Mouse (Mus musculus): ENCODE results near the gene Utp3. TPM values are rescaled to one million over a fixed set of nuclear protein-coding genes. Genes with fewer than 3 reads are reported as not detected.

Gene Utp3
- total RNA-seq, 1 experiment from 2014 or later = 73.0 TPM

DNA sequence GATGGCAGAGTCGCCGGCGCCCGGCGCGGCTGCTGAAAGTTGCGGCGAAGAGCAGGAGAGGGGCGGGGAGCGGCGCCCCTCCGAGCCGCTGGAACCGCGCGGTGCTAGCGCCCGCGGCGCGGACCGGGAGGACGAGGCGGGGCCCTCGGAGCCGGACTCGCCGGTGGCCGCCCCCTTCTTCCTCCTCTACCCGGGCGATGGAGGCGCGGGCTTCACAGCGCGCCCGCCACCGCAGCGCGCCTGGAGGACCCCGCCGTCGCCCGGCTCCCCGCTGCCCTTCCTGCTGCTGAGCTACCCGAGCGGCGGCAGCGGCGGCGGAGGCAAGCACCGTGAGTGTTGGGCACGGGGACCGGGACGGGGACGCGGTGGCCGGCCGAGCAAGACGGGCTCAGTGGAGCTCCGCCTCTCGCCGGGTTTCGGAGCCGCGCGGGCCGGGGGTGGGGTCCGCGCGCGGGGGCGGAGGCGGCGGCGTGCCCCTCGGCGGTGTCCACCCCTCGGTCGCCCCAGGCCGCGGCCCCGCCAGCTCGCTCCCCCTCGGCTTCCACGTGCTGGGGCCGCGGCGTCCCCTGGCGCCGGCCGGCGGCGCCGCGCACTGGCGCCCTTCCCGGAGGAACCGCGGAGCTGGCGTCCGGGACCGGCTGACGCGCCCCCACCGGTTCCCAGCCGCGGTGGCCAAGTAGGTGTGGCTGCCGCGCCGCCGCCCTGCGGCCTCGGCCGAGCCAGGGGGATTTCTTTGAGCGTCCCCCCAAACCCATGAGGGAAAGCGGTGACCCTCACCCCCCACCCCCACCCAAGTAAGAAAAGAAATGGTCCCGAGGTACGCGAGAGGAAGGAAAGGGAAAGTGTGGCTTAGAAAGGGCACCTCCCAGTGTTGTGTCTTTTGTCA, 11.1 kb downstream of the Utp3 start:
- ATAC-seq (replicated peaks; ENCODE audit: insufficient number of reproducible peaks, low FRiP score, low TSS enrichment, poor library complexity, severe bottlenecking) = no peak

DNA sequence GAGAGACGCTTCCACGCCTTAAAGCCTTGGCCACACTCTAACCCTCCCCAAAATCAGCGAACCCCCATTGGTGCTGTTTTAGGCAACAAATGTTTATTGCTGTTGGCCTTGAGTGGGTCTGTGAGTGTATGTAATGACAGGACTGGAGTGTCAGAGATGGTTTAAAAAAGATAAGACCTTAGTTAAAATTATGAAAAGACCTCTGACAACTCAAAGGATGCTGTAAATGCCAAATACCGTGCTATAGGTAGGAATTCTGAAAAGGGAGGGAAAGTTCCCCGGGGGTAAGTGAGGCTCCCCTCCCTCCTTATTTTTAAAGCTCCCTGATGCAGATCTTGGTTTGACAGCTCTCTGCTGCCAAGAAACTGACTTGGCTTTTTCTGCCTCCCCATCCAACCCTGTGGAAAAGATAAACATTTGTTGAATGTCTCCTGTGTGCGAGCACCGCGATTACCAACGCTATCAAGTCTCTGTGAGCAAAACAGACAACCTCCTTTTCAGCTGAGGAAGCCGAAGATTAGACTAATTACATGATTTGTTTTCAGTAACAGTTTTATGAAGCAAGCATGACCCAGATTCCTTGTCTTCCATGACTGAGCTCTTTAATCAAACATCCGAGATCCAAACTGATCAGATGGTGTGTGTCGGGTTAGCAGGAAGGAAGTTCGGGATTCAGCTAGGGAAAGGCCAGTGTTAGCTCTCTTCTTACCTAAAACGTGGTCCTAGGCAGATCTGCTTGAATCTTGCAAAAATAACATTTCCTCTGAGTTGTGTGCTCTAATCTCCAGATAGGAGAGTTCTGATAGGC, 12.0 kb downstream of the Utp3 start:
- peak; percentile 37; the same call in 1 of the 2 replicates for ATAC-seq (replicated peaks; ENCODE audit: insufficient number of reproducible peaks, low FRiP score, low TSS enrichment, poor library complexity, severe bottlenecking)

DNA sequence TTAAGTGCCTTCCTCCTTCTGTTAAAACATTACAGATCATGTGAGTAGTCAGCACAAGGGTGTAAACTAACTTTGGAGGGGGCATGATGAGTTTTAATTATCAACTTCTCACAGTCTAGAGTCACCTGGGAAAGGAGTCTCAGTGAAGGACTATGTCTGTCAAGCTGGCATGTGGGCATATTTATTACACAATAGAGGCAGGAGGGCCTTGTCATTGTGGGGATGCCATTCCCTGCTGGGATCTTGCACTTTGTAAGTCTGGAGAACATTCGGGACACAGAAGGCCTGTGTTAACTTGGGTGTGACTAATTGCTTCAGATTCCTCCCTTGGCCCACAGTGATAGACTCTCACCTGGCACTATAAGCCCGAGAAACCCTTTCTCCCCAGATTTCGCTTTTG, 15.3 kb downstream of the Utp3 start:
- no peak for ATAC-seq (replicated peaks; ENCODE audit: insufficient number of reproducible peaks, low FRiP score, low TSS enrichment, poor library complexity, severe bottlenecking)

- no peak for ATAC-seq (replicated peaks; ENCODE audit: insufficient number of reproducible peaks, low FRiP score, low TSS enrichment, poor library complexity, severe bottlenecking)
These were observed 20.6 kb downstream of the Utp3 start for GRCm38 (mm10) chr5:88574829-88575228.

DNA sequence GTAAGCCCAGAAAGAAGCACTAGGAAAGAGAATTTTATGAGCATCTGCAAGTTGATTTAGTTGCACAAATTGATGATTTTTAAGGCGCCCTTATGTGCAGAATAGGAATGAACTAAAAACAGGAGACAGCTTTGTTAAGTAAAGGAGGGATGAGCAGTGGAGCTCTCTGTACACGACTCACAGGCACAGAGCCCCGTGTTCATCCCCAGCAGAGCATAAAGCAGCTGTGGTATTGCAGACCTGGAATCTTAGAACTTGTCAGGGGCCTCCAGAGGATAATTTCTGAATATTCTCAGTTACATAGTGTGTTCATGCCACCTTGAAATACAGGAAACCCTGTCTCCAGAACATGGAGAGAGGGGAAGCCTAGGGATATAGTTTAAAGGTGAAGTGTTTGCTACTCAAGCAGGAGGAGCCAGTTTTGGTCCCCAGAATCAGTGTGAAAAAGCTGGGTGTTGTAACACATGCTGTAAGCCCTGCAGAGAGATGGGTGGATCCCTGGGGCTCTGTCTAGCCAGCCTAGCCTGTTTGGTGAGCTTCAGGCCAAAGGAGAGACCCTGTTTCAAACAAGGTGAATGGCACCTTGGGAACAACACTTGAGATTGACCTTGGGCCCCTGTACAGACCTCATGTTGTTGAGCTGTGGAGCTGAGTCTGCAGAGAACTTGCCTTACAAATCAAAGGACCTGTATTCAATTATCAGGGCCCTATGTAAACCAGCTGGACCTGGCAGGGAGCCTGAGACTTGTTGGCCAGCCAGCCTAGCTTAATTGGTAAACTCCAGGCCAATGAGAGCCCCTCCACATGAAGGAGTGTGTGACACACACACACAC, 21.5 kb downstream of the Utp3 start:
- ATAC-seq (replicated peaks; ENCODE audit: insufficient number of reproducible peaks, low FRiP score, low TSS enrichment, poor library complexity, severe bottlenecking) = no peak

DNA sequence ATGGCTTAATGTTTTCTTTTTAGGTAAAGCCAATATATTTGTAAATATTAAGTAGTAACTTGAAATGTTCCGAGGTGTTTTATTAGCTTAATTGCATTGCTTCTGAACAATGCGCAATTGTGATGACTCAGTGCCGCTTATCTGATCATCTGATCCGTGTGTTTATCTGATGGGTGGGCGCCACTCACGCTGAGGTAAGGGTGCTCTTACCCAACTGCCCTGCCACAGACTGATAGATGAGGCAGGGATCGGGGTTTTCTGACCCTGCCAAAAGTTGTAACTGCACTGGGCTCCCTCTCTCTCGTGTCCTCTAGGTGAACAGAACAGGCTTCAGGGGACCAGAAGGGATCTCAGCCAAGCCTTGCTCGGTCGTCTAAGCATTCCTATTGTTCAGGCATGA, 26.4 kb downstream of the Utp3 start:
- no peak for ATAC-seq (replicated peaks; ENCODE audit: insufficient number of reproducible peaks, low FRiP score, low TSS enrichment, poor library complexity, severe bottlenecking)

GRCm38 (mm10) chr5:88581343-88581742, 27.1 kb downstream of the Utp3 start:
- no peak for ATAC-seq (replicated peaks; ENCODE audit: insufficient number of reproducible peaks, low FRiP score, low TSS enrichment, poor library complexity, severe bottlenecking)

GRCm38 (mm10) chr5:88583271-88584031, 29.2 kb downstream of the Utp3 start:
- no peak for ATAC-seq (replicated peaks; ENCODE audit: insufficient number of reproducible peaks, low FRiP score, low TSS enrichment, poor library complexity, severe bottlenecking)

DNA sequence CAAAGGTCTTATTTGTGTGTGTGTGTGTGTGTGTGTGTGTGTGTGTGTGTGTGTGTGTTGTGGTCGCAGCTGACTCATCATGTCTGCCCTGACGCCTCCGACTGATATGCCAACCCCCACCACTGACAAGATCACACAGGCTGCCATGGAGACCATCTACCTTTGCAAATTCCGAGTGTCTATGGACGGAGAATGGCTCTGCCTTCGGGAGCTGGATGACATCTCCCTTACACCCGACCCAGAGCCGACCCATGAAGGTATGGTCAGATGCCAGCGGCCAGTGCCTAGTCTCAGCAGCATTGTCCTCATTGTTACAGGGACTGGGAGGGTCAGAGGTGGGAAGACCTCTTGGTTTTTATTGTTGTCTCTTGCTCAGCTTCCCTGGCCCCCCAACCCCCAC, 29.8 kb downstream of the Utp3 start:
- no peak for ATAC-seq (replicated peaks; ENCODE audit: insufficient number of reproducible peaks, low FRiP score, low TSS enrichment, poor library complexity, severe bottlenecking)

DNA sequence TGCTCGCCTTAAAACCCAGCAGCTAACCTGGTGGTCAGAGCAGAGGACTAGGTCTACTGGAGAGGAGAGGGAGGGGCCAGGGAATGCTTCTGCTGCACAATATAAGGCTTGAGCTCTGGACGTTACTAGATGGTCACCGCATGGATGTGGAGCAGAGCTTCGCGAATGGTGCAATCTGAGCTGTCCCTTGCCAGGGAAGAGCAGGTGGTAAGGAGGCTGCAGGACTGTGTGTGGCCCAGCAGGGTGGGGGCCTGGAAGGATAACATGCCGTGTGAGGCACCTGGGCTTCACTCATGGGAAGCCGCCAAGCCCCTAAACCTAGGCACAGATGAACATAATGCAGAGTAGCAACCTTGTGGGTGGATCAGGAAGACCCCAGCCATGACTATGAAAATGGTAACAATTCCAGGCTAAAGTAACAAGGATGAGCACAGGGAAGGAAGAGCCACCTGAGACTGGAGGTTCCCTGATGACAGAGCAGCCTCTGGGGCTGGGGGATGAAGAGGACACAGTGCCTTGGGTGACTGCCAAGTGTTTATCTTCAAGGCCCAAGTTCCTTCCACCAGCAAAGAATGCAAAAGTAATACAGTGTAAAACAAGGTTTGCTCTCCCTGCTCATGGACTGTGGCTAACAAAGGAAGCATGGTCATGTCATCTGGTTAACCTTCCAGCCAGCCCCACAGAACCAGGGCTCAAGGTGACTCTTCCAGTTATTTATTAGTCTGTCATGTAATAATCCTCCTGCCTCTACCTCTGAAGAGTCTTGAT, 32.3 kb downstream of the Utp3 start:
- no peak for ATAC-seq (replicated peaks; ENCODE audit: insufficient number of reproducible peaks, low FRiP score, low TSS enrichment, poor library complexity, severe bottlenecking)

DNA sequence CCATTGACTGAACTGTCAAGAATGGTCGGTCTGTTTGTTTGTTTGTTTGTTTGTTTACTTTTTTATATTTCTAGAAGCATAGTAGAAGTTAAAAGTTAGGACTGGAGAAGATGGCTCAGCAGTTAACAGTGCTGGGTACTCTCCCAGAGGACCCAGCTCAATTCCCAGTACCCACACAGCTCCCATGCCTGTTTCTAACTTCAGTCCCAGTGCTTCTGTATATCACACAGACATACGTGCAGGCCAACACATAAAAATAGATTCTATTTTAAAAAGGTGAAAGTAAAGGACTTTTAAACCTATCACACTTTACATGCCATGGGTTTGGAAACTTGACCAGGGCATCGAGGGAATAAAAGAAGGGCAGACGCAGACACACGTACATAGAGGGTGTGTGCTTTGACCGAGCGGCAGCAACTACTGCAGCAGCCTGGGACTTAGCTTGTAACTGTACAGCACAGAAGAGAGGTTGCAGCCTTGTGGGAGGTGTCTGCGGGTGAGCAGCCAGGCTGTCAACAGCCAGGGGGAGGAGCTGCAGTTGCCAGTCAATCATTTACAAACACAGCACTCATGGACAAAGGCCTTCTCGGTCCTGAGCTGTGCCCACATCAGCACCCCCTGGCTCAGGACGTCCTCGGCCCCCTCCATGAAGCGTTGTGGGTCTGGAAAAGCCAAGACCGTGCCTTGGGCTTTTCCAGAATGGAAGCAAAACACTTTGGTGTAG, 33.1 kb downstream of the Utp3 start:
- no peak for ATAC-seq (replicated peaks; ENCODE audit: insufficient number of reproducible peaks, low FRiP score, low TSS enrichment, poor library complexity, severe bottlenecking)

- no peak for ATAC-seq (replicated peaks; ENCODE audit: insufficient number of reproducible peaks, low FRiP score, low TSS enrichment, poor library complexity, severe bottlenecking)
These were observed 34.2 kb downstream of the Utp3 start for GRCm38 (mm10) chr5:88588481-88588880.

DNA sequence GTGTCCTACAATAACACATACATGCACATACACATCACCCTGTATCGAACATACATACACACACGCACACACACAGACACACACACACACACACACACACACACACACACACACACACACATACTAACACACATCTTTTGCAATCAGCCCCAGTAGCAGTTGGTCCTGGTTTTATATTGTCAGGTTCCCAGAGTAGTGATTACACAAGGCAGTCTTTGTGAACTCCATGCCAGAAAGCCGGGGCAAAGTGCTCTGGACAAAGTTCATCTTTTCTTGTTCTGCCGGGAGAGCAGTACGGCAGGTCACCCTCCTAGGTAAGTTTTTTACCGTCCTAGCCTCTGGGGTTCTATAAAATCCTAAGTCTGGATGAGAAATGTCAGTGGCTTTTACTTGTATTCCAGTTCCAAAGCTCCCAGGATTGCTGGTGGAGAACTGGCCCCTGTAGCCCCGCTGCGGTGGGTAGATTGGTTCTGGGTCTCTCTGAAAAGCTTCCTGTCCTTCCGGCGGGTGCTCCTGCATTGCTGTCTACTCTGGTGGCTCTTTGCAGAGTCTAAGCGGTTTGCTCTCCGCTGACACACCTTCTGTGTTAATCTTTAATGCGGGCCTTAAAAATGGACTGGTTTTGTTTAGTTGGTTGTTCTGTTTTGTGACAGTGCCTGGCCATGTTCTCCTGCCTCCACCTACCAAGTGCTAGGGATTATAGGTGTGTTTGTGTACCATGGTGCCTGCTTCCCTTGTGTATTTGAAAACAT, 39.3 kb downstream of the Utp3 start:
- ATAC-seq (replicated peaks; ENCODE audit: insufficient number of reproducible peaks, low FRiP score, low TSS enrichment, poor library complexity, severe bottlenecking) = no peak

- no peak for ATAC-seq (replicated peaks; ENCODE audit: insufficient number of reproducible peaks, low FRiP score, low TSS enrichment, poor library complexity, severe bottlenecking)
These were observed 39.9 kb downstream of the Utp3 start for GRCm38 (mm10) chr5:88594173-88594569.

DNA sequence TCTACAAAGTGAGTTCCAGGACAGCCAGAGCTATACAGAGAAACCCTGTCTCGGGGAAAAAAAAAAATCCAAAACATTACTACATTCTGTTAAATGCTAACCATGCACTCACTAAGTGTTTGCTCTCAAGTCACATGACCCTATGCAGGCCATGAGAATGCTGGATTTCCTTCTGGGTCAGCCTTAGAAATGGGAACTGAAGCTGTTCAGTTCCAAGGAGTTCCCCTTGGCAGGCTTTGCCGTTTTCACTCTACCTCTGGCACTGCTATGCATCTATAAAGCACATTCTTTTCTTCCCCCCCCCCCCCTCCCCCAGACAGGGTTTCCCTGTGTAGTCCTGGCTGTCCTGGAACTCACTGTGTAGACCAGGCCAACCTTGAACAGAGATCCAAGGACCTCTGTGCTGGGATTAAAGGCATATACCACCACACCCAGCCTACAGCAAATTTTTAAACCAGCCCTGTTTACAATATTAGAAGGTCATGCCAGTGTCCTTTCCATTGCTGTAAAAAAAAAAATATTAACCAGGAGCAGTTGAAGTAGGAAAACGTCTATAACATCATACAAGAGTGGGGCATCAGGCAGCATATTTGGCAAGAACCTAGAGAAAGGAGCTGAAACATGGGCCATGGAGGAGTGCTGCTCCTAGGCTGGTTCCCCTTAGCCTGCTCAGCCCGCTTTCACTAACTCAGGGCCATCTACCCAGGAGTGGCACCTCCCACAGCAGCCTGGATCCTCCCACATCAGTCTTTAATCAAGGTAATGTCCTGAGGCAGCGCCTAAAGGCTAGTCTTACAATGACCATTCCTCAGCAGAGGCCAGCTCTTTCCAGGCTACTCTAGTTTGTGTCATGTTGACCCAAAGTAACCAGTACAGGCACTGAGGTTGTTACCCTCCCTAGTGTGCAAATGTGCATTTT, 41.5 kb downstream of the Utp3 start:
- ATAC-seq (replicated peaks; ENCODE audit: insufficient number of reproducible peaks, low FRiP score, low TSS enrichment, poor library complexity, severe bottlenecking) = no peak; the same call in 1 of the 2 replicates

All from monocyte, adult 5-6 weeks (primary cell).